Mouse (Mus musculus): ENCODE results near the gene Crtap.
A peak's percentile ranks its signal among the peaks of the same experiment; 100 is the strongest.

Gene Crtap

DNA sequence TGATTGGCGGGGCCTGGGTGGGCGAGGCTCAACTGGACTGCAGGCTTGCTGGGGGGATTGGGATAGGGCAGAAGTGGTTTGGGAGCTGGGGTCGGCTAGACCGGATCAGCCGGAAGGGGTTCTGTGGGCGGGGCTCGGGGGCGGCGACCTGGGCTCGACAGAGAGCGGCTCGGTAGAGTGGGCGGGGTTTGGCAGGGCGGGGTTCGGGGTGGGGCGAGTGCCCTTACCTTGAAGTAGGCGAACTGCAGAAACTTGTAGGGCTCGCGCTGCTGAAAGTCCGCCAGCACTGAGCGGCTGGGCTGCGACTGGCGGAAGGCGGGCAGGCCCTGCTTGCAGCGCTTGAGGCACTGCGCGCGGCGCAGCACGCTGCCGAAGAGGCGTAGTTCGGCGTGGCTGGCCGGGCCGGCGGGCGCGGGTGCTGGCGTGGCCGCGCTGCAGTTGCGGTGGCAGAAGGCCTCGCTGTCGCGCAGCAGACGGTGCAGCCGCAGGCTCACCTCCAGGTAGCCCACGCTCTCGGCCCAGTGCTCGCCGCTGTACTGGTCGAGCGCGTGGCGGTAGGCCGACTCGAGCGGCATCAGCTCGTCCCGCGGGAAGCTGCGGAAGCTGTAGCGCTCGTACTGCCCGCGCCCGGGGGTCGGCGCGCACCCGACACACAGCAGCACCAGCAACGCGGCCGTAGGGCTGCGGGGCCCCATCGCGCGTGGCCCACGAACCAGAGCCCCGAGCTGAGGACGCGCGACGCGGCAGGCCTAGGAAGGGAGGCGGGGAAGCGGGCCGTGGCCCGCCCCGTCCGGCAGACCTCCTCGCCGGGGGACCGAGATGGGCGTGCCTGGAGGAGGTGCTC is at the start of gene Crtap:
Gene Crtap, minus strand, starts transcription at position 771 of the 844 bp plus-strand sequence.
- peak; percentile 81 for DNase-seq (ENCODE audit: extremely low spot score)

GRCm38 (mm10) chr9:114435668-114436067 is 45.2 kb upstream of the Crtap start:
- no peak for DNase-seq (ENCODE audit: extremely low spot score)

DNA sequence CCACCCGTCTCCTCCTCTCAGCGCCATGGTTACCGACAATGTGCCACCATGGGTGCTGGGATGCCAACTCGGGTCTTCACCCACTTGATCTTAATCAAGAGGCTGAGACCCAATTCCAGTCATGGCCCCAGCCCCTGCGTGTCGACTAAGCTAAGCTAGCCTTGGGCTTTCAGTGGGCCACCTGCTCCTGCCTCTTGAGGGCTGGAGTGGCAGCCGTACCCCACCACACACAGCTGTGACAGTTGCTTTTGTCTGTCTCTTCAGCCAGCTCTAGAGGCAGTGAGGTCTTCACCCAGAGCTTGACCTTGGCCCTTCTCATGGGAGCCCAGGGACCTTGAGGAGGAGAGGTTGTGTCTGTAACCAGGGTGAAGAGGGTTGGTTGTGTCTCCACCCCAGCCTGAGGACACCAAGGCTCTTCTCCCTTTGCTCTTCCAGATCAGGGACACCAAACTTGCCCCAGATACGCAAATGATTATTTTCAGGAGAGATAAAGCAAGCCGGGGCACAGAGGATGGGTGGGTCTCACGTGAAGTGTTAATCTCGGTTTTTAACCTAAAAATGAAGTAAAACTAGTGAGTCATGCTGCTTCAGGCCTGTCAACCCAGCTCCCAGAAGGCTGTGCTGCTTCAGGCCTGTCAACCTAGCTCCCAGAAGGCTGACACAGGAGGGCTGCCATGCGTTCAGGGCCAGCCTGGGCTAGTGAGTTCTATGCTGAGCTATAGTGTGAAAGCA is 37.8 kb upstream of the Crtap start:
- no peak for DNase-seq (ENCODE audit: extremely low spot score)

DNA sequence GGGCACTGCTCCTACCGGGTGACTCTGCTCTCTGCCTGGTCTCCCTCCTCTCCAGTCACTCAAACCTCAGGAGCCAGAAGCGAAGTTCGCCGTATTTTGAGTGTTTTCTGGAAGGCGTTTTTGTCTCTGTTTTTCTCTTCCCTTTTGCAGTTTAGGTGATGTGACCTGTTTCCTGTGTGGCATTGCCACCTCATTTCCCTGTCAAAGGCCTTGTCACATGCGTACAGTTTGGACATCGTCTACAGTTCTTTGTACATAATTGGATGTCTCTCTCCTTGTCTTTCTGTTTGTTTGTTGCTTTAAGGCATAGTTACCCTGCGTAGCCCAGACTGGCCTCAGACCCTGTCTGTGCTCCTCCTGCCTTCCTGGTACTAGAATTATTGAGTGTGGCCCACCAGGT is 37.0 kb upstream of the Crtap start:
- no peak for DNase-seq (ENCODE audit: extremely low spot score)

- DNase-seq (ENCODE audit: extremely low spot score), result no peak
Measured at GRCm38 (mm10) chr9:114426201-114426600, 35.7 kb upstream of the Crtap start.

- no peak for DNase-seq (ENCODE audit: extremely low spot score)
Measured at GRCm38 (mm10) chr9:114425576-114425975, 35.1 kb upstream of the Crtap start.

DNA sequence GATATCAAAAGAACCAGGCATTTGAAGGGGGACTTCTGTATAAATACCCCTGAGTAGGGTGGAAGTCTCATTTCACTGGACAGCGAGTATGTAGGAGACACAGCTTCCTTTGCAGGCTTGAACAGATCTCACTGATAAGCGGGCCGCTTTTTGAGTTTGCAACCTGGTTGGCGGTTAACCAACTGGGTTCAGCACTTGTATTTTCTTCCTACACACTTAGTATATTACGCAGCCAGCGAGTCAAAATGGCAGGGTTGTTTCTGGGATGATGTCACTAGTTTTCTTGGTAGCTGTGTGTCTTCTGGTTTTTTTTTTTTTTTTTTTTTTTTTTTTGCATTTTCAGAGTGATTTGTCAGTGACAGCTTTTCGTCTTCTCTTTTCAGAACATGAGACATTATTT is 31.3 kb upstream of the Crtap start:
- no peak for DNase-seq (ENCODE audit: extremely low spot score)

- DNase-seq (ENCODE audit: extremely low spot score), result no peak
Measured at GRCm38 (mm10) chr9:114421045-114421444, 30.6 kb upstream of the Crtap start.

DNA sequence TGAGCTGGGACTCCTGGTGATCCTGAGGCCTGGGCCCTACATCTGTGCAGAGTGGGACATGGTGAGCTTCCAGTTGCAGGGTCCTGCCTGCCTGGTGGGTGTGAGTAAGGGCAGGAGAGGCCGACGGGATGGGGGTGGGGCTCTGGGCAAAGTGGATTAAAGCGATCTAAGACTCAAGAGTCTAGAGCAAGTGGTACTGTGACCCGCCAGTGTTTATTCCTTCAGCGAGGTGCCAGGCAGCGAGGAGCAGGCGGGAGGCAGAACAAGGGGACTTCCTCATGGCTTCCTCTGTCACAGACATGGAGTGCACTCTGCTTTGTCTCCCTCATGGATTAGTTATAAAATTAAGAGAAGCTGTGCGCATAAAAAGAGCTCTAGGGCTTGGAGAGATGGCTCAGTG is 30.0 kb upstream of the Crtap start:
- DNase-seq (ENCODE audit: extremely low spot score), result no peak

- DNase-seq (ENCODE audit: extremely low spot score), result peak; percentile 54
Measured at GRCm38 (mm10) chr9:114418187-114418586, 27.7 kb upstream of the Crtap start.

- no peak for DNase-seq (ENCODE audit: extremely low spot score)
Measured at GRCm38 (mm10) chr9:114416646-114417517, 26.4 kb upstream of the Crtap start.

GRCm38 (mm10) chr9:114415701-114416100 is 25.2 kb upstream of the Crtap start:
- DNase-seq (ENCODE audit: extremely low spot score), result peak; percentile 47

DNA sequence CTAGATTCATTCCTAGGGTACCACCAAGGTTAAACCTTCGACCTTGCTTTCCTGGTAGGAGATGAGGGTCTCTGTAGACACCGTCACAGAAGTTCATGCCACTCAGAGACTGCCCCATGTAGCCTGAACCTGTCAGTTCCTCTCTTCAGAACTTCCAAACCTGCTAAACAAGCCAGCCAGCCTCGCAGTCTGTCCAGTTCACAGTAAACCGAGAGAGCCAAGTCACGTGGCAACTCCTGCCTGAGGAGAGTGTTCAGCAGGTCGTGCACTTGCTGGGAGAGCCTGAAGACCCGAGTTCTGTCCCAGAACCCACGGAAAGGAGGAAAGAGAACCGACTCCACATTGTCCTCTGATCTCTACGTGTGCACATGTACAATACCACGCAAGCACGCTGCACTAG is 23.4 kb upstream of the Crtap start:
- DNase-seq (ENCODE audit: extremely low spot score), result no peak

- DNase-seq (ENCODE audit: extremely low spot score), result no peak
Measured at GRCm38 (mm10) chr9:114412406-114412805, 21.9 kb upstream of the Crtap start.

GRCm38 (mm10) chr9:114411295-114411694 is 20.8 kb upstream of the Crtap start:
- DNase-seq (ENCODE audit: extremely low spot score), result no peak

GRCm38 (mm10) chr9:114410313-114410862 is 19.9 kb upstream of the Crtap start:
- no peak for DNase-seq (ENCODE audit: extremely low spot score)

DNA sequence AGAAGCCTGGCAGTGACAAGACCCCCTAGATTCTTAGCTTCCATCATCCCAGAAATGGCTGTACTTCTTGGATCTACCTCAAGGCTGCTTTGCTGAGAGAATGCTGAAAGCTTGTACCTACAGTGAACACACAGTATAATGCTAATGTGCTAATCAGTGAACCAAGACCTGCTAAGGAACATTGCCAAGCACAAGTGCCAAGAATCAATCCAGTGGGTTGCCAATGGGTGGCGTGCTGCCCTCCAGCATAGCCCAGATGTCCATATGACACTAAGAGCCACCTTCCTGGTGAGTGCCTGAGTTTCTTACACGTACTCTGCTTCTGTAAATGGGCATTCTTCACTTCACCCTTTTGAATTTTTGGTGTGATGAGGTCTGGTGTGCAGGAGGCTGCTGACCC is 17.2 kb upstream of the Crtap start:
- DNase-seq (ENCODE audit: extremely low spot score), result no peak

DNA sequence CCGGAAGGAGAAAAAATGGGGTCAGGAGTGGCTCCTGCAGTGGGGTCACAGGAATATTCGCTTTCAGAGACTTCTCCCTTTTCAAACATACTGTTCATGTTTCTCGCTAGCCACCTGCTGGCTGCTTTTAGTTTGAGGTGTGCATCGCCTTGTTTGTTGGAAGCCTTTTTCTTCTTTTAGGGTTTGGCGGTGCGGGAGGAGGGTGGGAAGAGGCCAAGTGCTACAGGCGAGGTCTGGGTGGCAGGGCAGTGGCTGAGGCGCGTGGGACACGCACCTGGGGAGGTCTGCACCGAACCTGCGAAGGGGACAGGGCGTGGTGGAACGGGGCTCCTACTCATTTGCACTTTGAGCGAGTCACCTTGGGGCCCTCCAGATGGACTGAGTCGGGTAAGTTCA is 11.2 kb upstream of the Crtap start:
- DNase-seq (ENCODE audit: extremely low spot score), result peak; percentile 61

DNA sequence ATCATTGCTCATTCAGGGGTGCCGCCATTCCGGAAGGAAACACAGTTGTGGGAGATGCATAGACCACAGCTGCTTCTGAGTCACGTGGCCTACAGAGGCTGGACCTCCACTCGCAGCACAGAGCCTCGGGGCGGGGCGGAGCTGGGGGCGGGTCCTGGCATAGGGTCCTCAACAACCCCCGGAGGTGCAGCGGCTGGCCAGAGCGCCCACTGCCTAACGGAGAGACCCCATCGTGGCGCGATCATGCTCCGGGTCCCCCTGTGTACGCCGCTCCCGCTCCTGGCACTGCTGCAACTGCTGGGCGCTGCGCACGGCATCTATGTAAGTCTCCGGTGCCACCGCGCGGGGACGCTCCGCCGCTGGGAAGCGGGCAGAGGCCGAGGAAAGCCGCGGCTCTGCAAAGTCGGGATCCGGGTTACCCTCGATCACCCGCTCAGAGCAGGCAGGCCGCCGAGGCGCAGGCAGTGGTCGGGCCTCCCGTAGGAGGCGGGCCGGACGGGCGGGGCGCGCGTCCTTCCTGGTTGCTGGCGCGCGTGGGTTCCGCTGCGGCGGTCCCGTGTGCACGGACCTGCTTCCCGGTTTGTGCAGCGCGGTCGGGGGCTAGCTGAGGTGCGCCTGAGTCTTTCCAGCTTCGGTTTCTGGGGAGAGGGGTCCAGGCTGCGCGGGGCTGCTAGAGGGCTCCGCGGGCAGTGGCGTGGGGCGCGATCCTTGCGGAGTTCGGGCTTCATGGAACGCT is 10.6 kb upstream of the Crtap start, which contains the start of the genes Glb1 and Tmppe:
Gene Glb1, plus strand, starts transcription at position 128 of the 736 bp plus-strand sequence.
Gene Tmppe, plus strand, starts transcription at position 157 of the 736 bp plus-strand sequence.
- DNase-seq (ENCODE audit: extremely low spot score), result peak; percentile 95

DNA sequence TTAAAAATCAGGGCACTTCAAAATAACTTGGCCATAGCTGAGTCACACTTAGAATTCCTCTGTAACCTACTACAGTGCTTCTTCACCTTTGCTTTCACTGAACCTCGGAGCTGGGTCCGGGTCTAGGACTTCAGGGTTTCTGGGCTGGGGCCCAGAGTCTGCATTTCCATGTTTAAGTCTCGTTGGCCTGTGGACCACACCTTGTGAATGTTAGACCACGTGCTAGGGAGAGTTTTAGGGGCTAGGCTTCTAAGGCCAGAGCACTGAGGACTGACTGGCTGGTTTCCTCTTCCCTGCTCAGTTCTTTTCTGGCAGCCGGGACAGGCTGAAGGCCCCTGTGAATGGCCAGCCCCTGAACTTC is 10.1 kb upstream of the Crtap start:
- DNase-seq (ENCODE audit: extremely low spot score), result no peak

GRCm38 (mm10) chr9:114399680-114400079 is 9.2 kb upstream of the Crtap start:
- no peak for DNase-seq (ENCODE audit: extremely low spot score)

Data from embryo, embryonic 9.5 days (tissue).